Mouse (Mus musculus) heart, adult 18-20 months (tissue): ENCODE results near the gene Abr. TPM values are rescaled to one million over a fixed set of nuclear protein-coding genes. Genes with fewer than 3 reads are reported as not detected.

Experiments used
- DNase-seq, 2 experiments: peaks; one replicate each; pipeline ENCODE4 v3.0.0; 2021 to 2022; ENCODE audit warnings: mixed read lengths in 1 of 2
- total RNA-seq, 2 experiments: library from RNA; stranded (reverse); gene quantifications; 2 replicates each; pipeline ENCODE4 v1.2.3; 2021

Gene Abr
- total RNA-seq, 2 experiments from 2014 or later: 24.8 to 29.7 TPM

DNA sequence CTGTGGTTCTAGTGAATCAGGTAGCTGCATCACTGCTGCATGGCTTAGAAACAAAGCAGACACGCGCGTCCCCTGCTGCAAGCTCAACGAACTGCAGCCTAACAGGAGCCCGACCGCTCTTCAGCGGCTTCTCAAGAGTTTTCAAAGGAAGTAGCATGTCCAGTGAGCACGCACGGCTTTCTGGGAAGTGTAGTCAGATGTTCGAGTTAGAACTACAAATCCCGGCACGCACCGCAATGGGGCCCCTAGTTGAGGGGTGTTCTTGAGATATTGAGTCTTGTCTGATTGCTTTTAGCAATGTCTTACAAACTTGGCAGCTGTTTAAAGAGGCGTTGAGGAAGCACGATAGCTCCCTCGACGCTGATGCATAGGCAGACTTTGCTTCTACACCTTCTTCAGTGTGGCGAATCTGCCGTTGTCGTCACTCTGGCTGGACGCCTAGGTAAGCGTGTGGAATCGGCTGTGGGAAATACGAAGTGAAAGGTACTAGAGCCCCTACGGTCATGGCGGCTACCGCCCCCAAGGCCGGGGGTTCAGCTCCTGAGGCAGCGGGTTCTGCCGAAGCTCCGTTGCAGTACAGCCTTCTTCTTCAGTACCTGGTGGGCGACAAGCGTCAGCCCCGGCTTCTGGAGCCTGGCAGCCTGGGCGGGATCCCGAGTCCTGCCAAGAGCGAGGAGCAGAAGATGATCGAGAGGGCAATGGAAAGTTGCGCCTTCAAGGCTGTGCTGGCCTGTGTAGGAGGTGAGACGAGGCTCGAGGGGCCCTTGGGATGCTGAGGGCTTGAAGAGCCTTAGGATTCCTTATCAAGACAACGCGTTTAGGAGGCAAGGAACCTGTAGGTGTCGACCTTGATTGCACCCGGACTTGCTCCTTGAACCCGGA, 215.2 kb downstream of the Abr start, which contains the start of gene Timm22:
Timm22 (plus strand) TSS at position 251 of the 882 bp plus-strand sequence.
- DNase-seq: peak; percentile 97 to 99

DNA sequence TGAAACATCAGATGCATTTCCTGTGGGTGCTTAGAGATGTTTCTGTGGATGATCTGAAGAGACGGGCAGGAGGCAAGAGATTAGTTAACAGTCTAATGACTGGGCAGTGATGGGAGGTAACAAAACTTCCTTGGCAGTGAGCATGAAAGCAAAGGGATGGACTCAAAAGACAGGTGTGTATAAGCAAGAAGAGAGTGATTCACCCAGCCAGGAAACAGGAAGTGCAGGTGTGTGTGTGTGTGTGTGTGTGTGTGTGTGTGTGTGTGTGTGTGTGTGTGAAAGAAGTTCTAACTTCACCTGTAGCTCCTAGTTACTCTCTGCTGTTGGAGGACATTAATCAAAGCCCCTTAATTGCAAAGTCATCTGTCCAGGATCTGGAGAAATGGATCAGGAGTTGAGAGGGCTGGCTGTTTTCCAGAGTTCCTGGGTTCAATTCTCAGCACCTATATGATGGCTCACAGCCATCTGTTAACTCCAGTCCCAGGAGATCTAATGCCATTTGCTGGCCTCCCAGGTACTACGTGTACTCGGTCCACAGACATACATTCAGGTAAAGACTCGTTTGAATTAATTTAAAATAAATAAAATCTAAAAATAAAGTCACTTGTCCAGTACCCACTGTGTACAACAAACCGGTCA, 216.4 kb downstream of the Abr start:
- DNase-seq: no peak

DNA sequence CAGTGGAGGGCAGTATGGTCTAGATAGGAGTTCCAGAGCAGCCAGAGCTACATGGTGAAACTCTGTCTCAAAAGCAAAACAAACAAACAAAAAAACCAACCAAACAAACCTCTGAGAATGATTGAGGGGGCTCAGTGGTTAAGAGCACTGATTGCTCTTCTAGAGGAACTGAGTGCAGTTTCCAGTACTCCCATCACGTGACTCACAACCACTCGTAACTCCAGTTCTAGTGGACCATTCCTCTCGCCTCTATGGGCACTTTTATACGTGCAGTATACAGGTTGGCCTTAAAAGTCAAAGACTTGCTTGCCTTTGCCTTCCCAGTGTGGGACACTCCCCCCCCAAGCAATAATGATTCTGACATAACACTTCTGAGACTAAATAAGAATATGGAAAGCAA, 217.0 kb downstream of the Abr start:
- no peak for DNase-seq

DNA sequence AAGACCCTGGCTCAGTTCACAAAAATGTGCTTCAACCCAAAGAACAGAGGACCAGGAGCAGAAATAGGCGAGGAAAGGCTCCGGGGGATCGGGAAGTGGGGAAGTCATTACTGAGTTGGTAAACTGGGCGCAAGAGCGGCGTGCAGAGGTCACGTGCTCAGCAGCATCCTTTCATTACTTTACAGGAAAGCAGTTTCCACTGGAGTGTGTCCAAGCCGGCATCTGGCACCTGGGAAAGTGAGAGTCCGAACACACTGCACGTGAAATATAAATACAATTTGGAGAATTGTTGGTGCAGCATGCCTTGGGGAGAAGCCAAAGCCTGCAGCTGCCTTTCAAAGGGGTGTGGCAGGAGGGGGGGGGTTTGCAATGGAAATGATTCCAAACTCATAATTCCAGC, 220.7 kb downstream of the Abr start:
- DNase-seq: no peak

DNA sequence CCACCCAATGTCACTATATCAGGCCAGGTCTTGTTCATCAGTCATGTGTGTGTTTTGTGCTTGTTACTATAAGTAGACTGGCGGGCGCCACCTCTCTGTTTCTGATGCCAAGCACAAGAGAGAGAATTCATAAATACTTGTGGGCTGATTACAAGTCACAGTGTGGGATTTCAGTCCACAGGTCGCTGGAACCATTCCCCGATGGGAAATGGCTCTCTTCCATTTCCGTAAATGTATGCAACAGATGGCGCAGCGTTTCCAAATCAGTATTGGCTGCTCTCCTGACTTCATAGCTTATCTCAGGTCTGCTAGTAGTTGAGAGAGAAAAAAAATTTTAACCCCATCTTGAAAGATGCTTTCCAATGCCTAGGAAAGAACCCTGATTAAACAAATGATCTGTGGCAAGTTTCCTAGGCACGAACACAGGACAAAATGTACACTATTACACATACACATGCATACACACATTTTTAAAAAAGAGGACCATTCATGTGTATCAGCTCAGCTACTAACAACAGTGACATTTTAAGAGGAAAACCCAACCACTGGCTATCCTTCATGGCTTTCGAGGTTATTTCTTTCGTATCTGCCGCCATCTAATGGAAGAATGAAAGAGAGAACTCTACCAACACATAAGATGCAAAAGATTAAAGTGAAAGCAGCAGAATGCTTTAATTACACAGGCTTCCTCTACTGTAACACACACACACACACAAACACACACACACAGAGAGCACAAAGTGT, 222.4 kb downstream of the Abr start:
- peak; percentile 60 to 68 for DNase-seq

DNA sequence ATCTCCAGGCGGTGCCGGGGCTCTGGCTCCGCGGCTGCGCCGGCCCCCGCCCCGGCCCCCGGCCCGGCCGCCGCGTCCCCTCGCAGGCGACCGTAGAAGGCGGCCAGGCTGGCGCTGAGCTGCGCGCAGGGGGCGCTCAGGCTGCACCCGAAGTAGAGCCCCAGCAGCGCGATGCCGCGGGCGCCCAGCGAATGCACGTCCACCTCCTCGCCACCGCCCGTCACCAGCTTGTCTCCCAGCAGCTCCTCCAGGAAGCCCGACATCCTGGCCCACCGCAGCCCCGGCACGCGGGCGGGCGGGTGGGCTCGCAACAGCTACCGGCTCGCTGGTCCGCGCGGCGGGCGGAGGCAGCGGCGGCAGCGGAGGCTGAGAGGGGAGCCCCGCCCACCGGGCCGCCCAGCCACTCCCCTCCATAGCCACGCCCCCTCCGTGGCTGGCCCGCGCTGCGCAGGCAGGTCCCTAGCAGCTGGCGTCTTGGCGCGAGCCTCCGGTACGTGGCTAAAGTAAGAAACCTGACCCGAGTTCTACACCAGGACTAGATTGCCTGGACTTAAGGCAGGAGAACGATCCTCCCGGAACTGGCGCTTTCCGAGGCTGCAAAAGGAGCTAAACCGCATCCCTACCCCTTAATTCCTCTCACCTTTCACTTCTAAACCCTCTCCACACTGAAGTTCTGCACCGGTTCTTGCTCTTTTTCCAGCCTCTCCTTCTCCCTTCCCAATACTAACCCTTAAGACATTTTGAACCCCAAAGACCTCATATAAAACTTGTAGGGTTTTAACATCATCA, 223.1 kb downstream of the Abr start, which contains the start of gene Nxn:
Nxn (minus strand) TSS at position 343 of the 789 bp plus-strand sequence.
- peak; percentile 94 to 96 for DNase-seq

DNA sequence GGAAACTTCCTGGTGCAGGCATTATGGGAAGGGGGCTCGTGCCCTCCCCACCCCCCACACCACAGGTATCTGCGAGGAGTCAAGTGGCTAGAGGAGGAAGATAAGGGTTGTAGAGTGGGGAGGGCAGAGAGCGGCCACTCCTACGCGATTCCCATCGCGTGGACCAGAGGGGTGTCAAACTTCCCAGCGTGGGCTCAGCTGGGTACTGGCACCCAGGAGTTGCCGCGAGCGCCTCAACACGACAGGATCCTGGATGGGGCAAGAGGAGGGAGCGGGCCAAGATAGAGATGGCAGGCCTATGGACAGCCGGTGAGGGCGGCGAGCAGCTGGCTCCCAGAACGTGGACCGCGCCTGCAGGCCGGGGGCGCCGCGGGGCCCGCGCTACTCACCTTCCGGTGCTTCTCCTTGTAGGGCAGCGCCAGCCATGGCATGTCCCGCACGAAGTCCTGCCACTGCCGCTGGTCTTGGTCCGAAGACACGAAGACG, 223.8 kb downstream of the Abr start:
- DNase-seq: no peak

DNA sequence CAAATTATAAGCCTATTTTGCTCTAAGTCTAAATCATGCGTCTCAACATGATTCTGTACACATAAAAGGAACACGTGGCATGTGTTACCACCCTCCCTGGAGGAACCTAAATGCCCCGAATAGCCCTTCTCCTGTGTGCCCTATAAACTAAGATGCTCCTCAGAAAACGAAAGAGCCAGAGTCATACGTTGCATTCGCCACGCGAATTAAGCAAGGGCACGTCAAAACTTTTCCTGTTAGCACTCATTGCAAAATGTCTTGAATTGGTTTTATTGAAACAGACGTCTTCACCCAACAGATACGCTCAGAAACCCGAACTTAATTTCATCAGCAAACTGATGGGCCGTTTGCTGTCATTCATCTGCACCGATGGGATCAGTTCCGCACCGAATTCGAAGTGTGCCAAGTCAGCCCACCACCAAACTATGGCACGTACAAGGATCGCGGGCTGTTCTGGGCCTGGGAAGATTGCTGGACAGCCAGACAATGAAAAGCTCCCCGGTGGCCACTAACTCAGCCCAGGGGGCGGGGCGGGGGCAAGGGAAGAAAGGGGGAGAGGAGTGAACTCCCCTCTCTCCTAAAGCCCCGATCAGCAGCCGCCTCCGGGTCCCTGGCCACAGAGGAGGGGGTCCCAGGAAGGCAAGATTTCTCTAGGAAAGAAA, 224.3 kb downstream of the Abr start:
- peak; percentile 48 to 60 for DNase-seq

DNA sequence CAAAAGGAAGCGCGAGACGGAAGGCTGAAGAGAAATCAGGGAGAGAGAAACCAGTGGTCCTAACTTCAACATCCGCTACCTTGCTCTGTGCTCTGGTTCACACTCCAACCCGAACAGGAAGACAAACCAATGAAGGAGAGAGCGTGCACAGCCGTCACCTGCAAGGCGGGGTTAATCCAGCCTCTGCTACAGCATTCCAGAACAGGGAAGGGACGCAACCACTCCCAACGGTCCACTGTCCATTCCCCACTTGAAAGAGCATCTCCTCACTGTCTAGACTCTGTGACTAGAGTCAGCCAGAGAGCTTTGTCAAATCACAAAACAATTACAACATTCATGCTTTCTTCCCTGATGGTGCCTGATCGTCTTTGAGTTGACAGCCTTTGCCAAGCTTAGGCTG, 229.1 kb downstream of the Abr start:
- DNase-seq: no peak

DNA sequence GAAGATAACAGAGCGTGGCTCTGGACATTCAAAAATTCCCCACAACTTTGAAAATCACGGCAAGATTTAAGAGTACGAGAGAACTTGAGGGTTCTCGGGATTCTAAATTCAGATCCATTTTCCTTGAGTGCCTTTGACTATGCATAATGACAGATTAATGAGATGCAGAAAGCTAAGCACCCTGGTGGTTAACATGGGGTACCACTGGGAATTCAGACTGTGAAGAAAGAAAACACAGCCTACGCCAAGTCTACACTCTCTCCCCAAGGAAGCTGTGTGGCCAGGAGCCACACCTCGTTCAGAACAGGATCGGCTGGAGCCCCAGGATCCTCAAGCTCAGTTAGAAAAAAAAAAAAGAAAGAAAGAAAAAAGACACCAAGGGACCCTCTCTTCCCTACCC, 229.6 kb downstream of the Abr start:
- no peak for DNase-seq

DNA sequence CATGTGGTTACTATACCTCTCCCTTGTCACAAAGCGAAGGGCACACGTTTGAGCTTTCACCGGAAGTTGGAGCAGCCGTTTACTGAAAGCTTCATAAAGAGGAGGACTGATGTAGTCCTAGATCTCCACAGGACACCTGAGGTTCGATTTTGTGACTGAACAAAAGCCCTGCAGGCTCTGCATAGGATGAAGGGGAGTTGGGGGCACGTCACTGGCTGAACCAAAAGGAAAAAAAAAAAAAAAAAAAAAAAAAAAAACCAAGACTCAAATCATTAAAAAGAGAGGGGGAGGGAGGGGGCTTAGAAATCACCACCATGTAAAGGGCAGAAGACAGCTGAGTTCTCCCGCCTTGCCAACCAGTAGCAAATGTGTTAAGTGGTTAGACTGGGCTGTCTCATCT, 233.4 kb downstream of the Abr start:
- no peak for DNase-seq

DNA sequence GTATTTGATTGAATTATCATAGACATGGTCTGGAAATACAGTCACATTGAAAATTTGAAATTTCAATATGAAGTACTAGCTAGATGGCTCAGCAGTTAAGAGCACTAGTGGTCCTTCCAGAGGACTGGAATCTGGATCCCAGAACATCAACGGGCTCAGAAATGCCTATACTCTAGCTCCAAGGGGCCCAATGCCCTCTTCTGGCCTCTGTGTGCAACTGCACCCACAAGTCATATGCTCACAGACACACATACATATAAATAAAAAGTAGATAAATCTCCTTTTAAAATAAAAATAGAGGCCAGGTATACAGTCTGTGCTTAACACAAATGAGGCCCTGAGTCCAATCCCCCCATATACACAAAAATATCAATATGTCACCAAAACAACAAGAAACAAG, 235.0 kb downstream of the Abr start:
- DNase-seq: no peak

DNA sequence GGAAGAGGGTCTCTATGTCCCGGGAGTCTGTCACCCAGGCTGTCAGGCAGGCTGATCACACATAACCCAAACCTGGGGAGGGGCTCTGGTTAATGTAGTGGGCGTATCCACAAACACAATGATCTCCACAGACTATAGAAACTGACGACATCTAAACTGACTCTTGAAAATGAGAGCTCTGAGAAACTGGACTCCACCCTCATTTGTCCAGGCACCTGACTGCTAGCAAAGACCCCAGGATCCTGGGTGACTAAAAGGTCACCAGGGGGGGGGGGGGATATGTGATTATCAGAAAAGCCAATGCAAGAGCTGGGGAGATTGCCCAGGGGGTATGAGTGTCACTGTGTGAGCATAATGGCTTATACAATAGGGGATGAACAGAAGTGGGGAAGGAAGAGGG, 236.4 kb downstream of the Abr start:
- DNase-seq: no peak

DNA sequence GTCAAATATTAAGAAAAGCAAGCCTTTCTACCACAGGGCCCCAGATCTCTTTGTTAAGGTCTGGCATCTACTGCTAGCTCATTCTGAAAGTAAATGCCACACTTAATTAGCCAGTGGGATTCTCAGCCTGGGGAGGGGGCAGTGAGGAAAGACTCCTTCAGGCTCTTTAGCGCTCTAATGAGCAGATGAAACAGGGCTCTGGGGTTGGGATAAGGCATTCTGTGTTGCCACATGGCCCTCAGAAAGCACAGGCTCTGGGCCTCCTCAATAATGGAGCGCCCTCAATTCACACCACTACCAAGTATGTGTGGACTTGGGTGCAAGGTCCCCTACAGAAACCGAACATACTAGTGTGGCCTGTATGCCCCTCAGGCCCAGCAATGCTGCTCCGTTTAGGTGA, 237.1 kb downstream of the Abr start:
- no peak for DNase-seq

DNA sequence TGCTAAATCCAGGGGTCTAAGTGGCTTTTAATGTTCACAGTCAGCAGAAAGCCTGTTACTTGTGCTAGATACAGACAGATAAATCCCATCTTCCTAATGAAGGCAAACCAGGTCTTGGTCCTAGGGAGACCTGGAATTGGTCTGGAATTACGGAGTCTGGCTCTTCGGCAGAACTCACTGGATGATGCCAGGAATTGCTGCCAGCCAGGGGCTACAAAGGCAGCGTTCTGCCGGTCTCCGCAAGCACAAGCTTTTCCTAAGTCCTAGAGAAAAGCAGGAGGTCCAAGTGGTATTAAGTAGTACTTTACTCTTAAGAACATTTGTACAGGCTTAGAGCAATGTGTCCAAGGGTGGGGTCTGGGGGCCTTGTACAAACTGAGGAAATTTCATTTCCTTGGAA, 237.8 kb downstream of the Abr start:
- DNase-seq: no peak

DNA sequence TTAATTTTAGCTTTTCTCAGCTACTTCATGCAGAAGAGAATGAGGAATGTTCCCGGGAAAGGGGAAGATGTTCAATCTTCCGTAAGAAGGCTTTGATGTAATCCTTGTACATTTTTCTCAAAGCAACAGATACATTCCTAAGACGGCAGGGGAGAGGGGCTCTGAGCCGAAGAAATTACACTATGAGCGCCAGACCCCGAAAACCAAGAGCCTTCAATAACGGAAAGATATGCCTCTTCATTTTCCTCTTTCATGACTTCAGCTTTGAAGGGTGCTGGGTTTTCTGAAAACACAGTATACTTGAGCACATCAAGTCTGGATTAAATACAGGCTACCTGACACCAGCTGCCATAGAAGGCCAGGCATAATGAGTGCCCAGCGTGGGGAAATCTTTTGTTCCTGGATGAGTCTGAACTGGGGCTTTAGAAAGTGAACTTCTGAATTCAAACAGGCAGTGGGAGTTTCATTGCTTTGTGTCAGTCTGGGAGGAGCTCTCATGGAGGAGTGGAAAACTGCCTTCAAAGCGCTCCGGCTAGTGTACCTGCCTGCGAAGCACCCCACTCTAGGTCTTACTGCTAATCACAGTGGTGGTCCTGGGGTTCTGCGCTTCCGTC, 239.3 kb downstream of the Abr start:
- DNase-seq: no peak

DNA sequence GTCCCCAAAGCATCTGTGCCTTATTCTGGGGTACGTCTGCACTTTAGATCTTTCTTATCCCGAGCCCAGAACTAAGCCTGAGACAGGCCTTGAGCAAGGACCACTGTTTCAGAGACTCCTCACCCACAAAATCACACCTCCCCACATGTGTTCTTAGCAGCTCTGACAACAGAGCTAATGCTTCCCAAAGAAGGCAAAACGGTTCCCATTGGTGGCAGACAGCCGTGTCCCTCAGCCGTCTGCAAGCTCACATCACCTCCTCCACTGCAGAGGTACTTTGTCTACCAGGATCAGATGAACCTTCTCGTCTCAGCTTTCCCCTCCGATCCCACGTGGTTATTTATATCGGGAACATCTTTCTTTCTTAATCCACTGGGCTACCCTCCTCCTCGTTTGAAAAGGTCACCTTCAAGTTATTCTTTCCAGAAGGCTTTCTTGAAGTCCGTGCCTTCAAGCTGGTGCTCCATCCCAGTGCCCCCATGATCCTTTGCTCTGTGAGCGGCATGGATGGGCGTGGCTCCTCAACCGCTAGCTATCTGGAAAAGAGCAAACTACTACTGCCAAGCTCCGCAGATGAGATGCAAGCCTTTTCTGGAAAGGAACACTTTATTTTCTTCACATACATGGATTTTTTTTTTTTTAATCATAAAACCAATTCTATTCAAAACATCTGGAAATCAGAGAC, 240.8 kb downstream of the Abr start:
- DNase-seq: peak in 1 of 2 experiments; percentile 17

DNA sequence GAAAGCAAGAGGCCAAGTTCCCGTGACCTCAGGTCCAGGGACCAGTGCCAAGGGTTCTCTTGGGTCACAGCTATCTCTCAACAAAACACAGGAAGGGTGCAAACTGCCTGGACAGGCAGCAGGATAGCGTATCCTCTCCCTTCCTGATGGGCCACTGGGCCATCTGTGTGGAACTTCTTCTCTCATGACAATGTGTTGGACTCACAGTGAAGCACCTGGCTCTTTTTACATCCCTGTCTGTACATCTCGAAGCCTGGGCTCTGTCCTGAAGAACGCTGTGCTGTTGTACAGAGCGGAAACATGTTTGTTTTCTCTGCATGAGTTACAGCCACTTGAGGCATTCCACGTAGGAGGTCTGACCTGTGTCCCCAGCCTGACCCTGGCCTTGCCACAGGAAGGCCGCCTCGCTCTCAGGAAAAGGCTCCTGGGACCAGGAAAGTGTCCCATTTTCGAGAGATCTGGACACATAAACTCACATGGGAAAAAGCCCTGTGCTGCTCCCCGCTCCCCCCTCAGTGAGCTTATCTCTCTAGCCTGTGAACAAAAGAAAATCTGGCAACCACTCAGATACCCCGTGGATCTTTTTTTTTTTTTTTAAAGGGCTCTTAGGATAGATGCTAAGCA, 242.1 kb downstream of the Abr start:
- DNase-seq: peak; percentile 80 to 89

DNA sequence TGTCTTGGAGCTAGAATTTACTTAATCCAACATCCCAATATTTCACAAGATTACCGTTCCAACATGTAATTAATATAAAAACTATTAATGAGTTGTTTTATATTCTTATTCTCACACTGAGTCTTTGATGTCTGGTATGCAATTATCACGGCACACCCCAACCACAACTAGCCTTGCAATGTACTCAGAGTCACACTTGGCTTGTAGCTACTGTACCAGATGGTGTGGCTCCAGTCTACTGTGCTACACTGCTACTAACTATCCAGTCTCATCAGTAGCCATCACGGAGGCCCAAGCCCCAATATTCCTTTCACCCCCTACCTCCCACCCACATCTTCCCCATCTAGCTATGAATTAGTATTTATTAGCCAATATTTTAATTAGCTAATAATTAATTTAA, 245.7 kb downstream of the Abr start:
- no peak for DNase-seq
